Mouse (Mus musculus): ENCODE data around the gene Cdca4.

GRCm38 (mm10) chr12:112821974-112822373 lies 7.2 kb downstream of the Cdca4 start:
- TF ChIP-seq TAL1 (IDR thresholded peaks at IDR 0.05; ENCODE audit: low read length): no peak
- no peak for TF ChIP-seq GATA1 (IDR thresholded peaks at IDR 0.05; ENCODE audit: low read length)
